Mouse (Mus musculus) liver, embryonic 14.5 days (tissue): ENCODE results near the gene Slc9a6.

Experiments used
- CTCF ChIP-seq: IDR thresholded peaks from 2 replicates; pipeline ENCODE4 v1.5.1; 2016; ENCODE audit warnings: antibody characterized with exemption, low read depth, control low read depth
- EP300 ChIP-seq: IDR thresholded peaks from 2 replicates; pipeline ENCODE4 v1.6.1; 2016; ENCODE audit warnings: antibody characterized with exemption, low read depth

DNA sequence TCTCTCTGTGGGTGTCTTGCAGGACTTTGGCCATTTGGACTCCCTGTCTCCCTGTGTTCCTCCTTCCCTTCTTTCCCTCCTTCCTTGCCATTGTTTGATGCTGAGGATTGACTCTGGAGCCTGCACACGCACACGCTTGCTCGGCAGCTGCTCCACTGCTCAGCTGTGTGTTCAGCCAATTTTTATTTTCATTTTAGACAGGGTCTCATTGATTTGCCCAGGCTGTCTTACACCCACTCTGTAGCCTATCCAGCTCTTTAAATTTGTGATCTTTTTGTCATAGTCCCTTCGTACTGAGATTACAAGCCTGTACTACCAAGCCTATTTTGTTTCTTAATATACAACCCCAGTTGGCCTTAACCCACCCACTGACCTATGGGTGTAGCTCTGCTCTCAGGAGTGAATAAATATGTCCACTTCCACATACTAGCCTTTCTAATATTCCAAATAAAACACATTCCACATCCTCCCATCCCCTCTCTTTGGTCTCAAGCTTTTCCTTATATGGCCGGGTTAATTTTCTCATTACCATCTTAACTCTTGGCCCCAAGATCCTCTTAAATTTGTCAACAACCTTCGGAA lies 87.7 kb downstream of the Slc9a6 start:
- TF ChIP-seq CTCF, result no peak
- no peak for TF ChIP-seq EP300
